Mouse (Mus musculus): ENCODE data around the gene Casq2.

DNA sequence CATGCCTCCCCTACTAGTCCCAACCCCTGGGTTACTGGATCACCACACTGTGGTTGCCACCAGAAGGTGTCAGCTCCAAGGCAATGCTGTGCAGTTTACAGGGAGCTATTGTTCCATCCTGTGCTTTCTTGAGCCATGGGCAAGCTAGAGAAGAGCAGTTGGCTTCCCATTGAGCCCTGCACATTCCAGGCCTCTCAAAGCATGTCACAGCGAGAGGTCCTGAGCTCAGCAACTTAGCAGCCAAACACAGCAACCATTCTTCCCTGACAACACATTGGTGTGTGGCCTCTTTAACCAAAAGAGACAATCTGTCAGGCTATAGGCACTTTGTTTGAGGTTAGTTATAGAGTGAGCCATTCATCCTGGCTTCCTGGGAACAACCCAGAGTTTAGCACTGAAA lies 39.3 kb downstream of the Casq2 start:
- no peak for TF ChIP-seq POLR2AphosphoS5 (IDR thresholded peaks at IDR 0.05; ENCODE audit: insufficient replicate concordance, low read depth, low read length)
- TF ChIP-seq CTCF (IDR thresholded peaks at IDR 0.05; ENCODE audit: low read depth, low read length) = no peak
- TF ChIP-seq TAL1 (conservative IDR thresholded peaks at IDR 0.05; ENCODE audit: low read depth, low read length) = no peak
